Mouse (Mus musculus) heart, adult 2 months (tissue): ENCODE results near the gene Galnt4.

Experiments used
- CTCF ChIP-seq: fragments of 200-600 bp; IDR thresholded peaks from 2 replicates; pipeline ENCODE4 v1.8.1; 2022; ENCODE audit warnings: antibody characterized with exemption, mild to moderate bottlenecking, moderate library complexity
- POLR2A ChIP-seq: fragments of 200-500 bp; IDR thresholded peaks from 2 replicates; pipeline ENCODE4 v1.6.1; 2011; ENCODE audit warnings: mild to moderate bottlenecking, low read depth, low read length, control low read depth; ENCODE audit not compliant: insufficient read depth

GRCm38 (mm10) chr10:99108431-99108982 lies 548 bp downstream of the Galnt4 start:
- TF ChIP-seq CTCF (no peak), POLR2A (no peak)
